Mouse (Mus musculus) neural tube, embryonic 14.5 days (tissue): ENCODE measurements around the gene Sfta2. TPM values are rescaled to one million over a fixed set of nuclear protein-coding genes. Genes with fewer than 3 reads are reported as not detected.

Experiments
- ATAC-seq: fragments of 200-750 bp; cut with Nextera tagmentation; 2 replicates; pipeline ENCODE4 v1.8.0; 2017; ENCODE audit warnings: low read depth, mild to moderate bottlenecking, moderate TSS enrichment, moderate library complexity
- H3K27ac ChIP-seq: fragments of 300-500 bp; sonication (generic); 2 replicates; pipeline ENCODE4 v1.5.1; 2014; ENCODE audit warnings: low read depth, mild to moderate bottlenecking, control low read depth, low read length, moderate library complexity, mixed read lengths
- H3K27me3 ChIP-seq: fragments of 300-500 bp; sonication (generic); 2 replicates; pipeline ENCODE4 v1.6.1; 2014; ENCODE audit warnings: low read length; ENCODE audit not compliant: control insufficient read depth, insufficient read depth
- H3K36me3 ChIP-seq: fragments of 300-500 bp; sonication (generic); 2 replicates; pipeline ENCODE4 v1.6.1; 2014; ENCODE audit warnings: low read length, mixed read lengths; ENCODE audit not compliant: control insufficient read depth, insufficient read depth
- H3K4me1 ChIP-seq: fragments of 300-500 bp; sonication (generic); 2 replicates; pipeline ENCODE4 v1.6.1; 2014; ENCODE audit warnings: low read length; ENCODE audit not compliant: control insufficient read depth, insufficient read depth
- H3K4me2 ChIP-seq: fragments of 300-500 bp; sonication (generic); 2 replicates; pipeline ENCODE4 v1.6.1; 2014; ENCODE audit warnings: mild to moderate bottlenecking, low read depth, low read length, control low read depth
- H3K4me3 ChIP-seq: fragments of 300-500 bp; sonication (generic); 2 replicates; pipeline ENCODE4 v1.5.1; 2014; ENCODE audit warnings: low read depth, low read length, control low read depth, mixed read lengths
- H3K9ac ChIP-seq: fragments of 300-500 bp; sonication (generic); replicated peaks from 2 replicates; pipeline ENCODE4 v1.6.1; 2014; ENCODE audit warnings: low read depth, mild to moderate bottlenecking, control low read depth, low read length, mixed read lengths
- H3K9me3 ChIP-seq: fragments of 300-500 bp; sonication (generic); 2 replicates; pipeline ENCODE4 v1.6.1; 2016; ENCODE audit warnings: low read length; ENCODE audit not compliant: control insufficient read depth
- WGBS: fragments of 180-500 bp; shearing (Covaris S2); extraction: QIAGEN DNeasy Blood & Tissue Kit; methylation state at CpG from one replicate; pipeline ENCODE4 v1.1.7; 2014; 5-methylcytosine and 5-hydroxymethylcytosine counted together
- polyA plus RNA-seq: library from polyadenylated mRNA; unstranded; fragments of >200 nt; fragmentation: Nextera tagmentation; extraction: Ambion mirVana; gene quantifications from 2 replicates; pipeline ENCODE4 v1.2.1, GENCODE M21; 2014

The Sfta2 gene
- not detected in 2 replicates for polyA plus RNA-seq

GRCm38 (mm10) chr17:35601249-35601648, at the start of gene Sfta2:
TSS of gene Sfta2 (plus strand) at chr17:35601549.
- ATAC-seq = no peak
- H3K9ac ChIP-seq = no peak within 1 kb of the TSS
- H3K4me2 ChIP-seq = no peak within 1 kb of the TSS
- no peaks in the 10 kb centered on the region for H3K9me3 ChIP-seq
- 63% methylated on average over 2 of the region's 2 CpGs for WGBS
- H3K36me3 ChIP-seq = no peaks in the 10 kb centered on the region
- H3K27me3 ChIP-seq = no peaks in the 10 kb centered on the region
- H3K27ac ChIP-seq = no peak within 1 kb of the TSS
- no peak within 1 kb of the TSS for H3K4me3 ChIP-seq
- H3K4me1 ChIP-seq = no peaks in the 10 kb centered on the region

DNA sequence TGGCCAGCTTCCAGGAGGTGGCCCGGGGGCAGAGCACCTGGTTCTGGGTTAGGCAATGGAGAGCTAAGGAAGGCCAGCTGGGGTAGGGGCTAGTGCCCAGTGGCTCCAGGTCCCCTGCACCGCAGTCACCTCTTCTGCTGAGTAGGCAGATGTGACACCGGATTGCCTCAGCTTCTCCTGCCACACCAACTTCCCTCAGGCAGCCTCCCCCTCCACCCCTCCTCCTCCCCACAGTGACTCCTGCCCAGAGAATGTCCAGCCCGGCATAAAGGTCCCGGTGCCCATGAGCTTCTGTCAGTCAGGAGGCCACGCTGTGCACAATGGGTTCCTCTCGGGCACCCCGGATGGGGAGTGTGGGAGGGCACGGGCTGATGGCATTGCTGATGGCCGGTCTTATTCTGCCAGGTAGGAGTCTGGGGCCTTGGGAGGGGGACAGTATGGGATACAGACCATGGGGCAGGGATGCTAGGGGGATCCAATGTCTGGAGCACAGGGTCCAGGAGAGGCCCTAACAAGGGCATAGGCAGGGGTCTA, 49.4 kb upstream of the Sfta2 start, which contains the start of gene Cdsn:
Cdsn (plus strand) TSS at position 248 of the 534 bp plus-strand sequence.
- Histone ChIP-seq H3K27ac (no peak within 1 kb of the TSS), H3K4me1 (no peaks in the 10 kb centered on the region), H3K4me2 (no peak within 1 kb of the TSS), H3K9ac (no peak within 1 kb of the TSS), H3K4me3 (no peak within 1 kb of the TSS), H3K36me3 (no peaks in the 10 kb centered on the region), H3K9me3 (no peaks in the 10 kb centered on the region), H3K27me3 (no peaks in the 10 kb centered on the region)
- no peak for ATAC-seq
- 79% methylated on average over 10 of the region's 10 CpGs for WGBS

- ATAC-seq = no peak
- 87% methylated on average over 5 of the region's 5 CpGs for WGBS
- Histone ChIP-seq H3K27ac (no peak overlapping the region), H3K9me3 (no peaks in the 10 kb centered on the region), H3K9ac (no peak overlapping the region), H3K4me3 (no peak overlapping the region), H3K36me3 (no peaks in the 10 kb centered on the region), H3K4me2 (no peak overlapping the region), H3K4me1 (no peaks in the 10 kb centered on the region), H3K27me3 (no peaks in the 10 kb centered on the region)
Observed at GRCm38 (mm10) chr17:35554321-35554720, 47.0 kb upstream of the Sfta2 start.

DNA sequence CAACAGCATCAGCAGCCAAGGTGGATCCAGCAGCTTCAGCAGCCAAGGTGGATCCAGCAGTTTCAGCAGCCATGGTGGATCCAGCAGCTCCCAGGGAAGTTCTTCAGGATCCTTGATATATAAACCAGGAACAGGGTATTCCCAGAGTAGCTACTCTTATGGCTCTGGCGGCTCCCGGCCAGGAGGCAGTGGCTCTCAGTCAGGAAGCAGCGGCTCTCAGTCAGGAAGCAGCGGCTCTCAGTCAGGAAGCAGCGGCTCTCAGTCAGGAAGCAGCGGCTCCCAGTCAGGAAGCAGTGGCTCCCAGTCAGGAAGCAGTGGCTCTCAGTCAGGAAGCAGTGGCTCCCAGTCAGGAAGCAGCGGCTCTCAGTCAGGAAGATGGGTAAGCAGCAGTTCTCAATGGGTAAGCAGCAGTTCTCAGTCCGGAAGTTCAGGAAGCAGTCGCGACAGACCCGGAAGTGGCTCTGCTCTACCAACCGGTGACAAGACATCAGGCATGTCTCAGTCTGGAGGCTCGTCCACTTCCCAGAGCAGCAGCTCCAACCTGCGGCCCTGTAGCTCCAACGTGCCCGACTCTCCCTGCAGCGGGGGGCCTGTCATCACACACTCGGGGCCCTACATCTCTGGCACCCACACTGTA, 46.5 kb upstream of the Sfta2 start:
- no peaks in the 10 kb centered on the region for H3K4me1 ChIP-seq
- no peak overlapping the region for H3K9ac ChIP-seq
- H3K4me3 ChIP-seq = no peak overlapping the region
- H3K9me3 ChIP-seq = no peaks in the 10 kb centered on the region
- no peak overlapping the region for H3K4me2 ChIP-seq
- no peaks in the 10 kb centered on the region for H3K27me3 ChIP-seq
- no peak for ATAC-seq
- no peaks in the 10 kb centered on the region for H3K36me3 ChIP-seq
- no peak overlapping the region for H3K27ac ChIP-seq
- WGBS = 89% methylated on average over 18 of the region's 18 CpGs

DNA sequence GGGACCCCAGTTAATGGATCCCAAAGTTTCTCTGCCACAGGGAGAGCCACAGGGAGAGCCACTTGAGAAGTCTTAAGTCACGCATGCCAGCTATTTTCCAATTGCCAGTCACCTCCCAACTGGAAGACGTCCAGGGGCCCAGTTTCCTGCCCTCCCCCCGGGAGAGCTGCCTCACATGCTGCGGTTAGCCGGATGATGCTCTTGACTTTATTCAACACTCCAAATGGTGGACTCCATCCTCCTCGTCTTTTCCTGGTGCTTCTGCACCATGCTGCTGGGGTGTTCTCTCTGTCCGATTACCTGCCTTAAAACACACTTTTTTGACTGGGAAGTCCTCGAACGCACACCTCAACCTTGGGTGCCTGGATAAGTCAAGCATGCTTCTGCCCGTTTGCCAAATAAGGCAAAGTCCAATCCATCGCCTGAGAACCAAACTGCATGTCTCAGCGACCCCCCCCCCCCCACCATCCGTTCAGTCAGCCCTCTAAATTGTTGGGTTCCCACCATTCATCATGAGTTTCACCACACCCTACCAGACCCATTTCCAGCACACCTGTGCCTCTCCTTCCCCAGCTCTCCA, 45.1 kb upstream of the Sfta2 start:
- no peaks in the 10 kb centered on the region for H3K9me3 ChIP-seq
- no peaks in the 10 kb centered on the region for H3K27me3 ChIP-seq
- H3K4me1 ChIP-seq = no peaks in the 10 kb centered on the region
- no peaks in the 10 kb centered on the region for H3K36me3 ChIP-seq
- no peak overlapping the region for H3K9ac ChIP-seq
- ATAC-seq = no peak
- H3K4me3 ChIP-seq = no peak overlapping the region
- WGBS = 89% methylated on average over 13 of the region's 13 CpGs
- H3K4me2 ChIP-seq = no peak overlapping the region
- no peak overlapping the region for H3K27ac ChIP-seq

DNA sequence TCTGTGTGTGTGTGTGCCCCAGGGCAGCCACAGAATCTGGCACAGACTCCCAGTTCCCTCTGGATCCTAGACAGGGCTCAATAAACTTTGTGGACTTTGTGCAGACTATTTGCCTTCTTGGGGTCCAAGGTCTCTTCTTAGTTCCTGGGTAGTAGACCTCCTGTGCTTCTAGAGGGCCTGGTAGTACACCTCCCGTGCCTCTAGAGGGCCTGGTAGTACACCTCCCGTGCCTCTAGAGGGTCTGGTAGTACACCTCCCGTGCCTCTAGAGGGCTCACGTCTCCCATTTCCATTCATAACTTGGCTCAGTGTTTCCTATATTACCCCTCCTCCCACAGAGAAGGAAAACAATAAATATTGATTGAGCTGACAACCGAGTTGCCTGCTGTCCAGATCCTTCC, 44.5 kb upstream of the Sfta2 start:
- Histone ChIP-seq H3K4me3 (no peak overlapping the region), H3K4me1 (no peaks in the 10 kb centered on the region), H3K4me2 (no peak overlapping the region), H3K27me3 (no peaks in the 10 kb centered on the region), H3K27ac (no peak overlapping the region), H3K9ac (no peak overlapping the region), H3K36me3 (no peaks in the 10 kb centered on the region), H3K9me3 (no peaks in the 10 kb centered on the region)
- 33% methylated on average over 5 of the region's 5 CpGs for WGBS
- ATAC-seq = no peak

DNA sequence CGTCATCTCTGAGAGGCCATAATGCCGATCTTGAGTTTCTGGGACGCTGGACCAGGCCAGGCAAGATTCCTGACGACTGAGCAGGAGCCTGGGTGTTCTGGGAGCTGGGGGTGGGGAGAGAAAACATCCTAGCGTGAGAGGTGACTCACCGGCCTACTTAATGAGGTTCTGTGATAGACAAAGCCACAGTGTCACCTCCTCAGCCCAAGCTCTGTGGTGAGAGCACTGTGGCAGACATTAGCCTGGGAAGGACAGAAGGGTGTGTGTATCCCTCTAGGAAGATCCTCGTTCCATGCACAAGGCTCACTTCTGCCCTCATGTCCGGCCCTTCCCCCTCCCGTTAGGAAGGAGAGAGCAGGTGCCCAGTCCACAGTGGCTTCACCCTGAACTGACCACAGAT, 44.0 kb upstream of the Sfta2 start:
- Histone ChIP-seq H3K36me3 (no peaks in the 10 kb centered on the region), H3K9ac (no peak overlapping the region), H3K9me3 (no peaks in the 10 kb centered on the region), H3K4me3 (no peak overlapping the region), H3K27ac (no peak overlapping the region), H3K27me3 (no peaks in the 10 kb centered on the region), H3K4me2 (no peak overlapping the region), H3K4me1 (no peaks in the 10 kb centered on the region)
- no peak for ATAC-seq
- 79% methylated on average over 9 of the region's 9 CpGs for WGBS

GRCm38 (mm10) chr17:35558216-35558615, 43.1 kb upstream of the Sfta2 start:
- H3K4me1 ChIP-seq = no peaks in the 10 kb centered on the region
- no peak overlapping the region for H3K4me2 ChIP-seq
- H3K9me3 ChIP-seq = no peaks in the 10 kb centered on the region
- no peak overlapping the region for H3K4me3 ChIP-seq
- H3K9ac ChIP-seq = no peak overlapping the region
- no peak for ATAC-seq
- H3K27ac ChIP-seq = no peak overlapping the region
- 65% methylated on average over 8 of the region's 8 CpGs for WGBS
- no peaks in the 10 kb centered on the region for H3K36me3 ChIP-seq
- no peaks in the 10 kb centered on the region for H3K27me3 ChIP-seq

DNA sequence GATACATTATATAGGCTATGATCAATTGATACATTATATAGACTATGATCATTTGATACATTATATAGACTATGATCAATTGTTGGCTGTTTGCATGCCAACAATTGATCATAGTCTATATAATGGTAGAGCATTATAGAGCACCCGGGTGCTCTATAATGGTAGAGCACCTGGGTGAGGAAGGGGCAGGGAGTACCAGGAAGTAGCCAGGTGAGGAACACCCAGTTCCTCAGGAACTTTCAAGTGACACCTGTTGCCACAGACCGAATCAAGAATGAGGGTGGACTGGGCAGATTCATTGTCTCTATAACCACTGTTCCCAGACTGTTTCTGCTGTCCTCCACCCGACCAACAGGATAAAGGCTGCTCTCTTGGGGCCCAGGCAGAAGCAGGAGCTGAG, 34.2 kb upstream of the Sfta2 start, which contains the start of gene 2300002M23Rik:
2300002M23Rik (plus strand) TSS at position 301 of the 400 bp plus-strand sequence.
- Histone ChIP-seq H3K36me3 (no peaks in the 10 kb centered on the region), H3K9ac (no peak within 1 kb of the TSS), H3K4me3 (no peak within 1 kb of the TSS), H3K4me1 (peaks cover 5% of the 10 kb centered on the region; the same call in 1 of the 2 replicates), H3K9me3 (no peaks in the 10 kb centered on the region), H3K27me3 (no peaks in the 10 kb centered on the region), H3K27ac (no peak within 1 kb of the TSS), H3K4me2 (no peak within 1 kb of the TSS)
- 66% methylated on average over 3 of the region's 3 CpGs for WGBS
- ATAC-seq = no peak
